Mouse (Mus musculus) heart, embryonic 16.5 days (tissue): ENCODE results near the gene Gm42878. TPM values are rescaled to one million over a fixed set of nuclear protein-coding genes. Genes with fewer than 3 reads are reported as not detected.

Experiments used
- ATAC-seq: fragments of 200-750 bp; cut with Nextera tagmentation; replicated peaks from 2 replicates; pipeline ENCODE4 v1.8.0; 2017; ENCODE audit warnings: moderate number of reproducible peaks; ENCODE audit not compliant: insufficient read depth, low FRiP score; ENCODE audit errors: extremely low read depth
- H3K27ac ChIP-seq: fragments of 300-500 bp; sonication (generic); 2 replicates; pipeline ENCODE4 v1.5.1; 2014; ENCODE audit warnings: mild to moderate bottlenecking, low read length, control low read depth, moderate library complexity
- H3K27me3 ChIP-seq: fragments of 300-500 bp; sonication (generic); 2 replicates; pipeline ENCODE4 v1.6.1; 2014; ENCODE audit warnings: low read length, mixed read lengths; ENCODE audit not compliant: control insufficient read depth, insufficient read depth
- H3K36me3 ChIP-seq: fragments of 300-500 bp; sonication (generic); 2 replicates; pipeline ENCODE4 v1.6.1; 2014; ENCODE audit not compliant: control insufficient read depth, insufficient read depth
- H3K4me1 ChIP-seq: fragments of 300-500 bp; sonication (generic); 2 replicates; pipeline ENCODE4 v1.6.1; 2014; ENCODE audit warnings: low read length, mixed read lengths; ENCODE audit not compliant: control insufficient read depth, insufficient read depth
- H3K4me2 ChIP-seq: fragments of 300-500 bp; sonication (generic); 2 replicates; pipeline ENCODE4 v1.6.1; 2014; ENCODE audit warnings: low read depth, mild to moderate bottlenecking, control low read depth, low read length
- H3K4me3 ChIP-seq: fragments of 300-500 bp; sonication (generic); 2 replicates; pipeline ENCODE4 v1.5.1; 2014; ENCODE audit warnings: mild to moderate bottlenecking, control low read depth, low read length
- H3K9ac ChIP-seq: fragments of 300-500 bp; sonication (generic); 2 replicates; pipeline ENCODE4 v1.6.1; 2014; ENCODE audit warnings: low read length, control low read depth
- H3K9me3 ChIP-seq: fragments of 300-500 bp; sonication (generic); replicated peaks from 2 replicates; pipeline ENCODE4 v1.6.1; 2016; ENCODE audit warnings: low read length; ENCODE audit not compliant: control insufficient read depth
- WGBS: fragments of 180-500 bp; shearing (Covaris S2); extraction: QIAGEN DNeasy Blood & Tissue Kit; methylation state at CpG from one replicate; pipeline ENCODE4 v1.1.7; 2014; 5-methylcytosine and 5-hydroxymethylcytosine counted together
- polyA plus RNA-seq: library from polyadenylated mRNA; unstranded; fragments of >200 nt; fragmentation: Nextera tagmentation; extraction: Ambion mirVana; gene quantifications from 2 replicates; pipeline ENCODE4 v1.2.1, GENCODE M21; 2015

Gm42878 gene
- polyA plus RNA-seq, 1 experiment from 2014 or later = 0.32 TPM

- no peak overlapping the region for H3K27ac ChIP-seq
- no peak for ATAC-seq
- no peak overlapping the region for H3K9ac ChIP-seq
- no peak overlapping the region for H3K4me3 ChIP-seq
- no peaks in the 10 kb centered on the region for H3K9me3 ChIP-seq
- H3K36me3 ChIP-seq = 0 out of 2 replicates have a peak, but pooled peaks cover 2% of the 10 kb centered on the region
- 71% methylated on average over 9 of the region's 9 CpGs for WGBS
- no peaks in the 10 kb centered on the region for H3K27me3 ChIP-seq
- 0 out of 2 replicates have a peak, but pooled peaks cover 6% of the 10 kb centered on the region for H3K4me1 ChIP-seq
- no peak overlapping the region for H3K4me2 ChIP-seq
Observed at GRCm38 (mm10) chr5:121569881-121570420, 24.7 kb upstream of the Gm42878 start.

- no peaks in the 10 kb centered on the region for H3K9me3 ChIP-seq
- H3K4me1 ChIP-seq = 0 out of 2 replicates have a peak, but pooled peaks cover 8% of the 10 kb centered on the region
- no peak overlapping the region for H3K9ac ChIP-seq
- ATAC-seq = no peak
- H3K4me3 ChIP-seq = no peak overlapping the region
- no peak overlapping the region for H3K4me2 ChIP-seq
- H3K27me3 ChIP-seq = no peaks in the 10 kb centered on the region
- 90% methylated on average over 16 of the region's 16 CpGs for WGBS
- H3K36me3 ChIP-seq = no peaks in the 10 kb centered on the region
- no peak overlapping the region for H3K27ac ChIP-seq
Observed at GRCm38 (mm10) chr5:121566035-121566681, 20.9 kb upstream of the Gm42878 start.

DNA sequence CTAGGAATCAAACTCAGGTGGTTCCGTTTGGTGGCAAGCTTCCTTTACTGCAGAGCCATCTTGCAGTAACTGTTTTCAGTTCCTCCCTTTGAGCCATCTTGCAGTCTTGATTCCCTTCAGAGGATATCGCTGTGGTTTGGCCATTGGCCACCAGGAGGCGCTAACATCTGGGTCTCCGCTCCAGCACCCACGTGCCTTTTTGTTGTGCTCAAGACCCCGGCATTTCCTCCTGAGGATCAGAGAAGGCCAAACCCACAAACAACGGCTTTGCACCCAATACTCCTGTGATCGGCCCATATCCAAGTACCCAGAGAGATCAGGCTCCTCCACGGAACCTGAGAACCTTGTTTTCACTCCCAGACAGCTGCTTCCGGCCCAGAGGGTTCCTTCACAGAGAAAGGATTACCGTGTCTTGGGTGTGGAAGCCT, 19.2 kb upstream of the Gm42878 start:
- H3K4me3 ChIP-seq = peak overlapping the region; percentile 26; the same call in 1 of the 2 replicates
- H3K4me2 ChIP-seq = peak overlapping the region; percentile 58
- 11% methylated on average over 11 of the region's 11 CpGs for WGBS
- peak overlapping the region; percentile 54; the same call in 1 of the 2 replicates for H3K9ac ChIP-seq
- H3K27ac ChIP-seq = no peak overlapping the region; the same call in 1 of the 2 replicates
- H3K4me1 ChIP-seq = 0 out of 2 replicates have a peak, but pooled peaks cover 5% of the 10 kb centered on the region
- no peaks in the 10 kb centered on the region for H3K27me3 ChIP-seq
- H3K36me3 ChIP-seq = no peaks in the 10 kb centered on the region
- H3K9me3 ChIP-seq = no peaks in the 10 kb centered on the region
- ATAC-seq = no peak

- Histone ChIP-seq H3K4me3 (no peak overlapping the region), H3K27ac (no peak overlapping the region), H3K9ac (no peak overlapping the region), H3K4me2 (no peak overlapping the region), H3K9me3 (no peaks in the 10 kb centered on the region), H3K36me3 (no peaks in the 10 kb centered on the region), H3K27me3 (no peaks in the 10 kb centered on the region), H3K4me1 (0 out of 2 replicates have a peak, but pooled peaks cover 5% of the 10 kb centered on the region)
- no peak for ATAC-seq
- WGBS = 76% methylated on average over 3 of the region's 3 CpGs
Observed at GRCm38 (mm10) chr5:121562436-121562835, 17.2 kb upstream of the Gm42878 start.

- Histone ChIP-seq H3K36me3 (no peaks in the 10 kb centered on the region), H3K4me3 (no peak overlapping the region), H3K4me2 (no peak overlapping the region), H3K4me1 (peaks cover 12% of the 10 kb centered on the region), H3K9me3 (0 out of 2 replicates have a peak, but pooled peaks cover 5% of the 10 kb centered on the region), H3K27me3 (no peaks in the 10 kb centered on the region), H3K9ac (no peak overlapping the region), H3K27ac (no peak overlapping the region)
- ATAC-seq = no peak
- WGBS = 79% methylated on average over 7 of the region's 7 CpGs
Observed at GRCm38 (mm10) chr5:121549196-121549595, 3.9 kb upstream of the Gm42878 start.

DNA sequence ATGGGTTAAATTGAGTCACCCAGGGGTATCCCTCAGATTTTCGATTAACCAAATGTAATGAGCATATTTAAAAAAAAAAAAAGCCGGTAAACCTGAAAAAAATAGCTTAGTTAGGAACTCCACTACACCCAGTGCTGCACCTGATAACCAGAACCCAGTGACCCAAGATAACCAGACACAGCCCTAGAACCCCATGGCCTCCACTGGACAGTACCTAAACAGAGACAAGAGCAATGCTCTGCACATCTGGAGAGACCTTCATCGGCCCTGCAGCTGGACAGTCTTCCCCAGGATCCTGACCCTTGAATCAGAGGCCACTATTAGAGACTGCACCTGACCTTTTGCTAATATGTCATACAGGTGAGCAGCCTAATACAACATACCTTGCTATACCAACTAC, 1.8 kb upstream of the Gm42878 start:
- 92% methylated on average over 3 of the region's 3 CpGs for WGBS

GRCm38 (mm10) chr5:121546530-121546895, 1.2 kb upstream of the Gm42878 start:
- peak overlapping the region; percentile 89 for H3K9ac ChIP-seq
- 0 out of 2 replicates have a peak, but pooled peaks have one; percentile 58 for ATAC-seq
- H3K27me3 ChIP-seq = no peaks in the 10 kb centered on the region
- H3K9me3 ChIP-seq = 0 out of 2 replicates have a peak, but pooled peaks cover 5% of the 10 kb centered on the region
- H3K4me2 ChIP-seq = peak overlapping the region; percentile 76
- H3K4me1 ChIP-seq = peaks cover 19% of the 10 kb centered on the region
- H3K4me3 ChIP-seq = peak overlapping the region; percentile 72
- no peaks in the 10 kb centered on the region for H3K36me3 ChIP-seq
- 29% methylated on average over 6 of the region's 6 CpGs for WGBS
- H3K27ac ChIP-seq = peak overlapping the region; percentile 93

More for the DNA sequence above, 1.8 kb upstream of the Gm42878 start:
- peaks cover 19% of the 10 kb centered on the region for H3K4me1 ChIP-seq
- H3K36me3 ChIP-seq = no peaks in the 10 kb centered on the region
- 0 out of 2 replicates have a peak, but pooled peaks cover 5% of the 10 kb centered on the region for H3K9me3 ChIP-seq
- H3K9ac ChIP-seq = no peak overlapping the region
- no peaks in the 10 kb centered on the region for H3K27me3 ChIP-seq
- ATAC-seq = no peak
- H3K27ac ChIP-seq = no peak overlapping the region
- H3K4me3 ChIP-seq = no peak overlapping the region
- H3K4me2 ChIP-seq = no peak overlapping the region

DNA sequence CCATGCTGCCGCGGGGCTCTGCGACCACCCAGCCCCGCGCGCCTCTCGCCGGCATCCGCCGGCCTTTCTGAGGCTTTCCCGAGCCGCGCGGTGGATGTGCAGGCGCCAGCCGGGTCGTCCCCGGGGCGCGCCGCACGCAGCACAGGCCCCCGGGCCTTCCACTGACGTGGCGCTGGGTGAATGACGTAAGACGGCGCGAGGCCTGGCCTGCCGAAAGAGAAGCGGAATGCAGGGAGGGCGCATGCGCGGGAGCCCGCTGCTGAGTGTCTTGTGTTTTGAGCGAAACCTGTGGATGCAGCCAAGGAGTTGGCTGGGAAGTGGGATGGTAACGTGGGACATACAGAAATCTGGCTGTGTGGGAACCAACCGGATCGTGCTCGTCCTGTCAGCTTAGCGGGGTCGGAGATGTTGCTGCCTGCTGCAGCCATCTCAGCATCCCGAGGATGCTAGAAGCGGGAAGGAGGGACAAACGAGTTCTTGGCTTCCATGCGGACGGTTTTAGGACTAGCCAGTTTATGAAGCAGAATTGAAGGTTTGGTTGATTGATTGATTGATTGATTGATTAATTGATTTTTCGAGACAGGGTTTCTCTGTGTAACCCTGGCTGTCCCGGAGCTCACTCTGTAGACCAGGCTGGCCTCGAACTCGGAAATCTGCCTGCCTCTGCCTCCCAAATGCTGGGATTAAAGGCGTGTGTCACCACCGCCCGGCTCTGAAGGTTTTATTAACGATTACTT, 679 bp upstream of the Gm42878 start, which contains the start of gene Mapkapk5:
Gene Mapkapk5, minus strand, starts transcription at position 113 of the 737 bp plus-strand sequence.
- ATAC-seq = peak; percentile 93
- Histone ChIP-seq H3K27me3 (no peaks in the 10 kb centered on the region), H3K36me3 (no peaks in the 10 kb centered on the region), H3K9me3 (0 out of 2 replicates have a peak, but pooled peaks cover 5% of the 10 kb centered on the region), H3K27ac (peak within 1 kb of the TSS; percentile 93), H3K9ac (peak within 1 kb of the TSS; percentile 89), H3K4me3 (peak within 1 kb of the TSS; percentile 72), H3K4me1 (peaks cover 19% of the 10 kb centered on the region), H3K4me2 (peak within 1 kb of the TSS; percentile 96)
- WGBS = 1% methylated on average over 55 of the region's 55 CpGs
